Mouse (Mus musculus): ENCODE data around the gene Hadha.

- no peak for TF ChIP-seq CTCF (IDR thresholded peaks at IDR 0.05; ENCODE audit: borderline replicate concordance, insufficient read depth, low read depth, low read length)
- no peak for TF ChIP-seq POLR2A (IDR thresholded peaks at IDR 0.05; ENCODE audit: borderline replicate concordance, insufficient read depth, low read length)
These were observed 48.4 kb upstream of the Hadha start for GRCm38 (mm10) chr5:30203216-30203885.
